Comparison of ENCODE assay signal across 25 mouse cellular contexts in the genomic region with DNA sequence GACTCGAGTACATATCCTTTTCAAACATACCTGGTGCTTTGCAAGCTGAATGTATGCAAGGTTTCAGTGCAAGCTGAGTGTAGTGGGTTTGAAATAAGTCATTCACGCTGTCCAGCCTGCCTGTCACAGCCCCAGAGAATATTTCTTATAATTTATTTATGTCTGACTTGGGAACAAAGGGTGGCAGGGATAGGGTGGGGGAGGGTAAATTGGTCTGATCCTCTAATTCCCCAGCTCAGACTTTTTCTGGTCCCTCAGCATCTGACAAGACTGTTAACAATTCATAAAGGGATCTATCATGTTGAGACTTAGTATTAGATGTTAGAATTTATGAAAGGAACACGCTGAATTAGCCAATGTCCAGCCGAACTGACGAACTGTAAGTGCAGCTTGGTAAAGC.
"Had no signal": no experiment of that assay in that cellular context is flagged by ENCODE, and none has a peak within 500 bp of the region (broad histone marks: within the 10 kb centered on the region; RNA-seq: fewer than 3 reads in every experiment).

No protein-coding gene starts in this region.

- H3K9me3 ChIP-seq: heart, embryonic 13.5 days; heart, embryonic 15.5 days; hindbrain, embryonic 12.5 days; hindbrain, embryonic 15.5 days; kidney, embryonic 15.5 days; limb, embryonic 10.5 days; limb, embryonic 12.5 days had no signal

- DNase-seq: forebrain, postnatal 0 days; gastrocnemius, postnatal 14 days; gastrocnemius, postnatal 36 days; heart, adult 2 months; heart, postnatal 14 days; heart, postnatal 36 days; kidney, adult 11 months; kidney, adult 2 months; kidney, adult 9 months; kidney, postnatal 10 days; kidney, postnatal 25 days; kidney, postnatal 4 days; liver had no signal

- H3K9ac ChIP-seq: forebrain, postnatal 0 days; heart, embryonic 13.5 days; heart, embryonic 15.5 days; hindbrain, embryonic 12.5 days; hindbrain, embryonic 15.5 days; kidney, embryonic 15.5 days; limb, embryonic 12.5 days had no signal

- H3K27ac ChIP-seq: heart, adult 2 months; heart, embryonic 13.5 days; heart, embryonic 15.5 days; hindbrain, embryonic 12.5 days; hindbrain, embryonic 15.5 days; hindbrain, postnatal 0 days; kidney, embryonic 15.5 days; layer of hippocampus, adult 2 months; left cerebral cortex, adult 2 months; limb, embryonic 10.5 days; limb, embryonic 12.5 days had no signal

- H3K4me3 ChIP-seq: heart, adult 2 months; heart, embryonic 13.5 days; heart, embryonic 15.5 days; hindbrain, embryonic 12.5 days; hindbrain, embryonic 15.5 days; kidney, embryonic 15.5 days; layer of hippocampus, adult 2 months; left cerebral cortex, adult 2 months; limb, embryonic 10.5 days; limb, embryonic 12.5 days had no signal

- ATAC-seq: forebrain, postnatal 0 days; hindbrain, postnatal 0 days; intestine, embryonic 16.5 days had no signal

- H3K36me3 ChIP-seq: heart, embryonic 13.5 days; heart, embryonic 15.5 days; hindbrain, embryonic 12.5 days; hindbrain, embryonic 15.5 days; kidney, embryonic 15.5 days; limb, embryonic 10.5 days; limb, embryonic 12.5 days had no signal

- H3K27me3 ChIP-seq: heart, embryonic 13.5 days; heart, embryonic 15.5 days; hindbrain, embryonic 12.5 days; hindbrain, embryonic 15.5 days; kidney, embryonic 15.5 days; limb, embryonic 12.5 days had no signal

- H3K4me1 ChIP-seq: hindbrain, embryonic 15.5 days; kidney, embryonic 15.5 days; limb, embryonic 10.5 days; limb, embryonic 12.5 days had no signal

- H3K4me2 ChIP-seq: heart, embryonic 11.5 days; heart, embryonic 13.5 days; heart, embryonic 15.5 days; hindbrain, embryonic 12.5 days; hindbrain, embryonic 15.5 days; kidney, embryonic 15.5 days; limb, embryonic 12.5 days had no signal
